ENCODE assay signal across 1 mouse cellular context in genomic region chr4:94613972-94614626, GRCm38 (mm10).
TF ChIP-seq lines count a peak whose summit lies in the region.

Ift74 (plus strand) TSS chr4:94614491.

TF ChIP-seq in MEL, 35 proteins besides CTCF, POLR2A, EP300 and RAD21 (continued from another document):
- TF ChIP-seq E2F4 (IDR thresholded peaks at IDR 0.05; ENCODE audit: borderline replicate concordance, low read depth, low read length) (no peak), HCFC1 (IDR thresholded peaks at IDR 0.05; ENCODE audit: low read depth, low read length) (peak; percentile 82), SIN3A (IDR thresholded peaks at IDR 0.05; ENCODE audit: low read length) (peak; percentile 91), TAL1 (IDR thresholded peaks at IDR 0.05; ENCODE audit: low read length) (no peak), ZNF384 (IDR thresholded peaks at IDR 0.05; ENCODE audit: low read depth, low read length) (no peak)
